Mouse (Mus musculus): ENCODE measurements at regions not wholly inside any gene's neighbourhood (a gene's known extent, or its start where the extent isn't known, plus 50 kb on each side); places are given as distances from the start of the nearest gene placed in this dataset.

GRCm38 (mm10) chr9:30590661-30591179 is 163.8 kb downstream of the Snx19 start:
- H3K4me1 ChIP-seq = no peaks in the 10 kb centered on the region
- no peak overlapping the region for H3K9ac ChIP-seq
- no peak overlapping the region for H3K4me2 ChIP-seq
- no peak for ATAC-seq (replicated peaks)
- WGBS = 48% methylated on average over 6 of the region's 6 CpGs
- no peaks in the 10 kb centered on the region for H3K9me3 ChIP-seq
- no peaks in the 10 kb centered on the region for H3K36me3 ChIP-seq (replicated peaks)
- no peak overlapping the region for H3K4me3 ChIP-seq
- no peaks in the 10 kb centered on the region for H3K27me3 ChIP-seq (replicated peaks)
- no peak overlapping the region for H3K27ac ChIP-seq

- WGBS = 92% methylated on average over 9 of the region's 9 CpGs
These were observed 154.4 kb downstream of the Snx19 start for GRCm38 (mm10) chr9:30581271-30581821.

GRCm38 (mm10) chr9:30580500-30580899 is 153.6 kb downstream of the Snx19 start:
- 86% methylated on average over 6 of the region's 6 CpGs for WGBS
- H3K9me3 ChIP-seq = no peaks in the 10 kb centered on the region
- H3K4me2 ChIP-seq = no peak overlapping the region
- H3K27me3 ChIP-seq (replicated peaks) = no peaks in the 10 kb centered on the region
- H3K27ac ChIP-seq = no peak overlapping the region
- H3K36me3 ChIP-seq (replicated peaks) = no peaks in the 10 kb centered on the region
- no peak overlapping the region for H3K4me3 ChIP-seq
- no peak for ATAC-seq (replicated peaks)
- H3K9ac ChIP-seq = no peak overlapping the region
- H3K4me1 ChIP-seq = no peaks in the 10 kb centered on the region

More at GRCm38 (mm10) chr9:30581271-30581821, 154.4 kb downstream of the Snx19 start:
- Histone ChIP-seq H3K27me3 (replicated peaks) (no peaks in the 10 kb centered on the region), H3K4me2 (no peak overlapping the region), H3K4me3 (no peak overlapping the region), H3K27ac (no peak overlapping the region), H3K9ac (no peak overlapping the region), H3K9me3 (no peaks in the 10 kb centered on the region), H3K36me3 (replicated peaks) (no peaks in the 10 kb centered on the region), H3K4me1 (no peaks in the 10 kb centered on the region)
- ATAC-seq (replicated peaks) = no peak

GRCm38 (mm10) chr9:30578213-30578612 is 151.3 kb downstream of the Snx19 start:
- Histone ChIP-seq H3K27me3 (replicated peaks) (no peaks in the 10 kb centered on the region), H3K27ac (no peak overlapping the region), H3K9ac (no peak overlapping the region), H3K36me3 (replicated peaks) (no peaks in the 10 kb centered on the region), H3K4me1 (no peaks in the 10 kb centered on the region), H3K9me3 (no peaks in the 10 kb centered on the region), H3K4me3 (no peak overlapping the region), H3K4me2 (no peak overlapping the region)
- no peak for ATAC-seq (replicated peaks)
- 84% methylated on average over 3 of the region's 3 CpGs for WGBS

GRCm38 (mm10) chr9:30577243-30577642 is 150.3 kb downstream of the Snx19 start:
- Histone ChIP-seq H3K4me1 (no peaks in the 10 kb centered on the region), H3K27me3 (replicated peaks) (no peaks in the 10 kb centered on the region), H3K36me3 (replicated peaks) (no peaks in the 10 kb centered on the region), H3K4me2 (no peak overlapping the region), H3K4me3 (no peak overlapping the region), H3K9ac (no peak overlapping the region), H3K27ac (no peak overlapping the region), H3K9me3 (no peaks in the 10 kb centered on the region)
- 69% methylated on average over 4 of the region's 4 CpGs for WGBS
- no peak for ATAC-seq (replicated peaks)

- Histone ChIP-seq H3K4me1 (peaks cover 6% of the 10 kb centered on the region), H3K9me3 (no peaks in the 10 kb centered on the region), H3K4me2 (no peak overlapping the region), H3K36me3 (replicated peaks) (no peaks in the 10 kb centered on the region), H3K27me3 (replicated peaks) (no peaks in the 10 kb centered on the region), H3K27ac (no peak overlapping the region), H3K4me3 (no peak overlapping the region), H3K9ac (no peak overlapping the region)
- ATAC-seq (replicated peaks) = no peak
- WGBS = 22% methylated on average over 3 of the region's 3 CpGs
These were observed 148.6 kb downstream of the Snx19 start for GRCm38 (mm10) chr9:30575531-30575930.

- no peak for ATAC-seq (replicated peaks)
- Histone ChIP-seq H3K9ac (no peak overlapping the region), H3K27me3 (replicated peaks) (no peaks in the 10 kb centered on the region), H3K27ac (no peak overlapping the region), H3K9me3 (no peaks in the 10 kb centered on the region), H3K4me3 (no peak overlapping the region), H3K4me1 (peaks cover 6% of the 10 kb centered on the region), H3K36me3 (replicated peaks) (no peaks in the 10 kb centered on the region), H3K4me2 (no peak overlapping the region)
- WGBS = 15% methylated on average over 1 of the region's 1 CpGs
These were observed 146.4 kb downstream of the Snx19 start for GRCm38 (mm10) chr9:30573294-30573693.

GRCm38 (mm10) chr9:30571014-30571413 is 144.1 kb downstream of the Snx19 start:
- 10% methylated on average over 2 of the region's 2 CpGs for WGBS
- H3K4me2 ChIP-seq = no peak overlapping the region
- no peak for ATAC-seq (replicated peaks)

GRCm38 (mm10) chr9:30564765-30565680 is 138.1 kb downstream of the Snx19 start:
- H3K27ac ChIP-seq = no peak overlapping the region
- no peak for ATAC-seq (replicated peaks)
- no peak overlapping the region for H3K4me3 ChIP-seq
- H3K9ac ChIP-seq = no peak overlapping the region
- no peaks in the 10 kb centered on the region for H3K9me3 ChIP-seq
- H3K36me3 ChIP-seq (replicated peaks) = no peaks in the 10 kb centered on the region
- no peaks in the 10 kb centered on the region for H3K4me1 ChIP-seq
- H3K4me2 ChIP-seq = no peak overlapping the region
- H3K27me3 ChIP-seq (replicated peaks) = no peaks in the 10 kb centered on the region
- 90% methylated on average over 3 of the region's 3 CpGs for WGBS

More at GRCm38 (mm10) chr9:30571014-30571413, 144.1 kb downstream of the Snx19 start:
- no peaks in the 10 kb centered on the region for H3K36me3 ChIP-seq (replicated peaks)
- no peaks in the 10 kb centered on the region for H3K9me3 ChIP-seq
- no peak overlapping the region for H3K9ac ChIP-seq
- peak overlapping the region; percentile 15; the same call in 1 of the 2 replicates for H3K27ac ChIP-seq
- no peaks in the 10 kb centered on the region for H3K27me3 ChIP-seq (replicated peaks)
- peaks cover 6% of the 10 kb centered on the region for H3K4me1 ChIP-seq
- H3K4me3 ChIP-seq = no peak overlapping the region

- no peak overlapping the region for H3K27ac ChIP-seq
These were observed 136.5 kb downstream of the Snx19 start for GRCm38 (mm10) chr9:30563399-30563798.

GRCm38 (mm10) chr9:30554908-30555307 is 128.0 kb downstream of the Snx19 start:
- no peak for ATAC-seq (replicated peaks)
- Histone ChIP-seq H3K27ac (no peak overlapping the region), H3K27me3 (replicated peaks) (no peaks in the 10 kb centered on the region), H3K4me2 (no peak overlapping the region), H3K4me1 (no peaks in the 10 kb centered on the region), H3K9me3 (no peaks in the 10 kb centered on the region), H3K9ac (no peak overlapping the region), H3K36me3 (replicated peaks) (no peaks in the 10 kb centered on the region), H3K4me3 (no peak overlapping the region)
- 83% methylated on average over 2 of the region's 2 CpGs for WGBS

More at GRCm38 (mm10) chr9:30563399-30563798, 136.5 kb downstream of the Snx19 start:
- H3K27me3 ChIP-seq (replicated peaks) = no peaks in the 10 kb centered on the region
- H3K4me3 ChIP-seq = no peak overlapping the region
- H3K4me2 ChIP-seq = no peak overlapping the region
- no peaks in the 10 kb centered on the region for H3K36me3 ChIP-seq (replicated peaks)
- WGBS = 89% methylated on average over 5 of the region's 5 CpGs
- H3K4me1 ChIP-seq = no peaks in the 10 kb centered on the region
- H3K9ac ChIP-seq = no peak overlapping the region
- no peaks in the 10 kb centered on the region for H3K9me3 ChIP-seq
- no peak for ATAC-seq (replicated peaks)

GRCm38 (mm10) chr9:30552721-30553120 is 125.8 kb downstream of the Snx19 start:
- 91% methylated on average over 8 of the region's 8 CpGs for WGBS
- ATAC-seq (replicated peaks) = no peak
- H3K27ac ChIP-seq = no peak overlapping the region
- H3K9ac ChIP-seq = no peak overlapping the region
- H3K9me3 ChIP-seq = no peaks in the 10 kb centered on the region
- H3K27me3 ChIP-seq (replicated peaks) = no peaks in the 10 kb centered on the region
- H3K4me2 ChIP-seq = no peak overlapping the region
- no peak overlapping the region for H3K4me3 ChIP-seq
- H3K4me1 ChIP-seq = no peaks in the 10 kb centered on the region
- H3K36me3 ChIP-seq (replicated peaks) = no peaks in the 10 kb centered on the region
